Mouse (Mus musculus): ENCODE measurements around the gene Mrpl30. TPM values are rescaled to one million over a fixed set of nuclear protein-coding genes. Genes with fewer than 3 reads are reported as not detected.

Mrpl30 gene
- total and polyA plus RNA-seq, 3 experiments, result 107 to 242 (median 141) TPM

GRCm38 (mm10) chr1:37922536-37922935 lies 32.3 kb downstream of the Mrpl30 start:
- Histone ChIP-seq H3K9me3 (replicated peaks; ENCODE audit: low read length) (no peaks in the 10 kb centered on the region), H3K4me2 (ENCODE audit: insufficient read depth, low read depth, poor library complexity, severe bottlenecking) (no peak overlapping the region), H3K79me2 (replicated peaks; ENCODE audit: control insufficient read depth, extremely low read depth, insufficient read depth, poor library complexity, severe bottlenecking) (no peaks in the 10 kb centered on the region), H3K27ac (ENCODE audit: insufficient read depth, low read depth) (no peak overlapping the region), H3K9ac (ENCODE audit: insufficient read depth, low read depth) (no peak overlapping the region), H3K36me3 (replicated peaks in 1 of 2; ENCODE audit: control insufficient read depth in 1 of 2, insufficient read depth in 1 of 2, low read length in 1 of 2) (no peaks in the 10 kb centered on the region), H3K4me3 (replicated peaks in 1 of 3; ENCODE audit: low read depth in 2 of 3, low read length in 2 of 3, poor library complexity in 1 of 3) (no peak overlapping the region), H3K4me1 (ENCODE audit: control insufficient read depth in 1 of 2, insufficient read depth in 2 of 2) (peaks cover 4 to 7% of the 10 kb centered on the region in 2 experiments; a peak in 1 of 4 replicates), H3K27me3 (replicated peaks) (no peaks in the 10 kb centered on the region)
- DNase-seq (ENCODE audit: extremely low read depth), result no peak
- dilution Hi-C loops (cut with MboI; ENCODE audit: extremely low pct_ligation_motif_present, extremely low pct_unique_long_range_greater_than_20kb, low sequenced_read_pairs), result no loop called here
- TF ChIP-seq KAT2A (IDR thresholded peaks at IDR 0.05; ENCODE audit: insufficient replicate concordance, low read length) (no peak), JUND (conservative IDR thresholded peaks at IDR 0.05; ENCODE audit: low read depth, low read length) (no peak), ETS1 (conservative IDR thresholded peaks at IDR 0.05; ENCODE audit: low read depth, low read length) (no peak), TBP (conservative IDR thresholded peaks at IDR 0.05; ENCODE audit: low read depth, low read length) (no peak), UBTF (IDR thresholded peaks at IDR 0.05; ENCODE audit: low read depth, low read length) (no peak), ELF1 (IDR thresholded peaks at IDR 0.05; ENCODE audit: low read depth, low read length) (no peak), SIN3A (IDR thresholded peaks at IDR 0.05; ENCODE audit: low read length) (no peak), MYC (IDR thresholded peaks at IDR 0.05; ENCODE audit: low read depth, low read length) (no peak), POLR2A (IDR thresholded peaks at IDR 0.05; ENCODE audit: low read depth, low read length) (no peak), USF1 (IDR thresholded peaks at IDR 0.05; ENCODE audit: low read depth, low read length) (no peak), IRF4 (IDR thresholded peaks at IDR 0.05; ENCODE audit: low read depth, low read length) (no peak), MAZ (IDR thresholded peaks at IDR 0.05; ENCODE audit: low read depth, low read length) (no peak)
- in situ Hi-C loops (cut with MboI; ENCODE audit: low pct_ligation_motif_present, low pct_unique_long_range_greater_than_20kb, low sequenced_read_pairs), result no loop called here

DNA sequence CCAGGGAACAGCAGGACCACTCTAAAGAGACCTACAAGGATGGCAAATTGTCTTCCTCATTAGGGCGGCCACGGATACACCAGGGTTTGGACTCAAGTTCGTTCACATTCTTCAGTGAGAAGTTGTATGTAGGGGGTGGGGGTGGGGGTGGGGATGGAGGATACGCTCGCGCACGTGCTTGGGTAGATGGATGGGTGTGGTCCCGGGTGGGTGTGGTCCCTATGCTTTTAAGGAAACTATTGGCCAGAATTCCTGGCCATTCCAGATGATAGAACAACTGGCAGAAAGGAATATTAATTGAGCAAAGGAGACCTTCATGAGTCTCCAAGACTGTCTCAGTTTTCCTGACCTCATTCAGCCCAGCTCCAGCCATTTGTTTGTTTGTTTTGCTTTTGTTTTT lies 35.7 kb downstream of the Mrpl30 start:
- no peak for DNase-seq (ENCODE audit: extremely low read depth)
- in situ Hi-C loops (cut with MboI; ENCODE audit: low pct_ligation_motif_present, low pct_unique_long_range_greater_than_20kb, low sequenced_read_pairs), result no loop called here
- H3K9ac ChIP-seq (ENCODE audit: insufficient read depth, low read depth), result no peak overlapping the region
- H3K4me1 ChIP-seq (ENCODE audit: control insufficient read depth in 1 of 2, insufficient read depth in 2 of 2), result no peaks in the 10 kb centered on the region
- H3K9me3 ChIP-seq (replicated peaks; ENCODE audit: low read length), result no peaks in the 10 kb centered on the region
- H3K36me3 ChIP-seq (replicated peaks in 1 of 2; ENCODE audit: control insufficient read depth in 1 of 2, insufficient read depth in 1 of 2, low read length in 1 of 2), result no peaks in the 10 kb centered on the region
- H3K27ac ChIP-seq (ENCODE audit: insufficient read depth, low read depth), result no peak overlapping the region
- H3K27me3 ChIP-seq (replicated peaks), result no peaks in the 10 kb centered on the region
- no peak for TF ChIP-seq GABPA (IDR thresholded peaks at IDR 0.05; ENCODE audit: insufficient replicate concordance, low read depth, low read length)
- TF ChIP-seq BHLHE40 (IDR thresholded peaks at IDR 0.05; ENCODE audit: low read depth, low read length), result 0 out of 2 replicates have a peak, but pooled peaks have one; percentile 15
- no peak overlapping the region for H3K4me3 ChIP-seq (replicated peaks in 1 of 3; ENCODE audit: low read depth in 2 of 3, low read length in 2 of 3, poor library complexity in 1 of 3)
- dilution Hi-C loops (cut with MboI; ENCODE audit: extremely low pct_ligation_motif_present, extremely low pct_unique_long_range_greater_than_20kb, low sequenced_read_pairs), result no loop called here
- H3K4me2 ChIP-seq (ENCODE audit: insufficient read depth, low read depth, poor library complexity, severe bottlenecking), result no peak overlapping the region; the same call in 1 of the 2 replicates
- no peaks in the 10 kb centered on the region for H3K79me2 ChIP-seq (replicated peaks; ENCODE audit: control insufficient read depth, extremely low read depth, insufficient read depth, poor library complexity, severe bottlenecking)

- no peak overlapping the region for H3K27ac ChIP-seq (ENCODE audit: insufficient read depth, low read depth)
- no peak overlapping the region for H3K9ac ChIP-seq (ENCODE audit: insufficient read depth, low read depth)
- H3K79me2 ChIP-seq (replicated peaks; ENCODE audit: control insufficient read depth, extremely low read depth, insufficient read depth, poor library complexity, severe bottlenecking), result no peaks in the 10 kb centered on the region
- no peaks in the 10 kb centered on the region for H3K27me3 ChIP-seq (replicated peaks)
- peak; percentile 62 for DNase-seq (ENCODE audit: extremely low read depth)
- no peaks in the 10 kb centered on the region; a peak in 1 of 4 replicates for H3K4me1 ChIP-seq (ENCODE audit: control insufficient read depth in 1 of 2, insufficient read depth in 2 of 2)
- no peaks in the 10 kb centered on the region for H3K9me3 ChIP-seq (replicated peaks; ENCODE audit: low read length)
- no peaks in the 10 kb centered on the region for H3K36me3 ChIP-seq (replicated peaks in 1 of 2; ENCODE audit: control insufficient read depth in 1 of 2, insufficient read depth in 1 of 2, low read length in 1 of 2)
- dilution Hi-C loops (cut with MboI; ENCODE audit: extremely low pct_ligation_motif_present, extremely low pct_unique_long_range_greater_than_20kb, low sequenced_read_pairs), result no loop called here
- no peak overlapping the region for H3K4me2 ChIP-seq (ENCODE audit: insufficient read depth, low read depth, poor library complexity, severe bottlenecking)
- no peak overlapping the region for H3K4me3 ChIP-seq (replicated peaks in 1 of 3; ENCODE audit: low read depth in 2 of 3, low read length in 2 of 3, poor library complexity in 1 of 3)
- peak in 1 of 2 experiments; percentile 62; a peak in 2 of 4 replicates for TF ChIP-seq CTCF (conservative IDR thresholded peaks at IDR 0.05 in 1 of 2, IDR thresholded peaks at IDR 0.05 in 1 of 2; ENCODE audit: low read depth in 2 of 2, low read length in 2 of 2)
- no peak for TF ChIP-seq NELFE (IDR thresholded peaks at IDR 0.05; ENCODE audit: low read depth, low read length)
- TF ChIP-seq TBP (conservative IDR thresholded peaks at IDR 0.05; ENCODE audit: low read depth, low read length), result no peak
- no peak for TF ChIP-seq MEF2A (IDR thresholded peaks at IDR 0.05; ENCODE audit: borderline replicate concordance, low read depth, low read length)
- no peak for TF ChIP-seq ZKSCAN1 (IDR thresholded peaks at IDR 0.05; ENCODE audit: borderline replicate concordance, low read depth, low read length)
- TF ChIP-seq ELF1 (IDR thresholded peaks at IDR 0.05; ENCODE audit: low read depth, low read length), result no peak
- peak; percentile 69 for TF ChIP-seq RAD21 (IDR thresholded peaks at IDR 0.05; ENCODE audit: low read depth, low read length)
- peak; percentile 46; the same call in 1 of the 2 replicates for TF ChIP-seq BHLHE40 (IDR thresholded peaks at IDR 0.05; ENCODE audit: low read depth, low read length)
- no peak for TF ChIP-seq CHD2 (IDR thresholded peaks at IDR 0.05; ENCODE audit: low read length)
- TF ChIP-seq RCOR1 (conservative IDR thresholded peaks at IDR 0.05; ENCODE audit: low read depth, low read length), result no peak
- TF ChIP-seq USF1 (IDR thresholded peaks at IDR 0.05; ENCODE audit: low read depth, low read length), result no peak
- TF ChIP-seq SMC3 (IDR thresholded peaks at IDR 0.05; ENCODE audit: low read depth, low read length), result peak; percentile 38
- in situ Hi-C loops (cut with MboI; ENCODE audit: low pct_ligation_motif_present, low pct_unique_long_range_greater_than_20kb, low sequenced_read_pairs), result no loop called here
These were observed 41.5 kb downstream of the Mrpl30 start for GRCm38 (mm10) chr1:37931806-37932205.
